Mouse (Mus musculus): Measurements from ENCODE around the gene Atg16l1. TPM values are rescaled to one million over a fixed set of nuclear protein-coding genes. Genes with fewer than 3 reads are reported as not detected.

Gene Atg16l1
- total RNA-seq, 2 experiments from 2014 or later = 35.8 to 36.8 TPM

DNA sequence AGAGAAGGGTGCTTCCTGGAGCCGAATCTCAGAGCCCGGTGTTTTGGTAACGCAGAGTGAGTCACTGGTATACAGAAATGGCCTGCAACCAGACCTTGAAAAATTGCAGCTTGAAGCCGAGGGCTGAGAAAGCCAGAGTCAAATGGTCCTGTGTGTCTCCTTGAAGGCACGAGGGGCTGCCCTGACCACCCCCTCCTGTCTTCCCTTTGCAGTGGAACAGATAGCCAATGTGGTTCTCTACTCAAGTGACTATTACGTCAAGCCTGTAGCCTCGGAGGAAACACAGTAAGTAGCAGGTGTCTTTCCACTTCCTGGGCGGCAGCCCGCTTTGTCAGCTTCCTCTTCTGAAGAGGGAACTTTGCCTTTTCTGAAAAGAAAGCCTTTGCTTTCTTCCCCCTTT, 72.5 kb downstream of the Atg16l1 start:
- no peak for DNase-seq (ENCODE audit: low spot score in 2 of 2)

DNA sequence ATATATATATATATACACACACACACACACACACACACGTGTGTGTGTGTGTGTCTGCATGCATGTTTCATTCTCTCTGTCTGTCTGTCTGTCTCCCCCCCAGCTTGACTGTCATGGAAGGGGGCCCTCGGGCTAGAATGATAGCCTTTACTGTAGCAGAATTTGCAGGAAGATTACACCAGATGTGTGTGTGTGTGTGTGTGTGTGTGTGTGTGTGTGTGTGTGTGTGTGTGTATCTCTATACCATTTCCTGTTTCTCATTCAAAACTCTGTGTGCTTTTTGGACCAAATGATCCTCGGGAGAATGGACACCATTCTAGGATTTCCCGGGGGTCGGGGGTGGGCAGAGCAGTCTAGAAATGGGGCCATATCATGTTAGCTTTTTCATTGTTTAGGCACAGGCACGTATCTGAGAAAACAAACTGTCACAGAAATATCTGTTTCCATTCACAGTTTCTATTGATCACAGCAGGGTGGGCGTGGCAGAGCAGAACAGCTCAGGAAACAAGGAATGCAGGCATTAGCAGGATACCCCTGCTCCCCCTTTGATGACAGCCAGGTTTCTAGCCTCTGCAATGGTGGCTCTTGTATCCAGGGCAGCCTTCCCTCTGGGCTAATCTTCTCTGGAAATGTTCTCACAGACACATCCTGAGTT, 73.4 kb downstream of the Atg16l1 start:
- DNase-seq (ENCODE audit: low spot score in 2 of 2) = no peak

DNA sequence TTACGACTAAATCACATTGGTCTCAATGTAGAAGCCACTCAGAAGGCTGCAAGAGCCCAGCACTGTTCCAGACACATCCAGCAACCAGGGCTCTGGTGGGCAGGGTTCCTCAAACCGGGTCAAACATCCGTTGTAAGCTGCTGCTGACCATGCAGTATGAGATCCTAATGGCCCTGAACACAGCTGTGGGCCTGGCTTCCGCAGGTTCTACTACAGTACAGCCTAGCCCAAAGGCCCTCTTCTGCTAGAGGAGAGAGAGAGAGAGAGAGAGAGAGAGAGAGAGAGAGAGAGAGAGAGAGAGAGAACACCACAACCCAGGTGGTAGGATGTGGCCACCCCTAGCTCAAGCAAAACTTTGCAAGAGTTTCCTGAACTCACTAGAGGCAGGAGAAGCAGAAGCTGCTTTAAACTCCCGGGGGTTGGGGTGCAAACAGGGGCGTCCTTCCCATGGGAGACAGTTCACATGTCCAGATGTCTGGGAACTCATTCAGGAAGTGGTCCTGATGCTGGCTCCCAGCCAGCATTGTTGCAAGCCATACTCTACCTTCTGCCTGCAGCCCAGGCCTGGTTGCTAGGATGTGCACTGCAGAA, 74.0 kb downstream of the Atg16l1 start:
- DNase-seq (ENCODE audit: low spot score in 2 of 2) = no peak

DNA sequence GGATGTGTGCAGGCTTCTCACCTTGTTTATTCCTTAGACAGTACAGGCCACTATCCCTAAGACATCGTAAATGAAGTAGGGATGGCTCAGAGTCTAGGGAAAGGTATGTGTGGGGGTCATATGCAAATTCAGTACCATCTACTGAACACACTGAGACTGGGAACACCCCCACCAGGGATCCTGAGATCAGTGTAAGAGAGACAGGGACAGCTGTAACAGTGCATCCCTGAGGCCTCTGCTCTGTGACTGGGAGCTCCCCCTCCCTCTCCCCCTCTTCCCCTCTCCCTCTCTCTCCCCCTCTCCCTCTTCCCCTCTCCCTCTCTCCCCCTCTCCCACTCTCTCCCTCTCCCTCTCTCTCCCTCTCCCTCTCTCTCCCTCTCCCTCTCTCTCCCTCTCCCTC, 80.8 kb downstream of the Atg16l1 start:
- DNase-seq (ENCODE audit: low spot score in 2 of 2) = no peak

DNA sequence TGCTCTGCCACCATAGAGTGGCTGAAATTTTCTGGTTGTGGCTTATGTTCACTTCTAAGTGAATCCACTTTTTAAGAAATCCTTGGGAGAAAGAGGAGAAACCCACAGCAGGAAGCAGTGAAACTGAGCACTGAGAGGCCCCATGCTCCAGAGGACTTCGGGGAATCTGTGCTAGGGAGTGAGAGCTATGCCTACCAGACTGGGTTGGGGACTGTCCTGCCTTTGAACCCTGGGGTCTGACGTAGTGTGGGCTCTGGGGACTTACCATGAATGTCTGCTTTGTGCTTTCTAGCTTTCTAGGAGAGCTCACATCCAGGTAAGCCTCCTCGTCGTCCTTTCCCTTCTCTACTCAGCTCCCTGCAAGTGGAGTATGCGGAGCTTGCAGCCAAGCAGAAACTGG, 81.3 kb downstream of the Atg16l1 start:
- no peak for DNase-seq (ENCODE audit: low spot score in 2 of 2)

DNA sequence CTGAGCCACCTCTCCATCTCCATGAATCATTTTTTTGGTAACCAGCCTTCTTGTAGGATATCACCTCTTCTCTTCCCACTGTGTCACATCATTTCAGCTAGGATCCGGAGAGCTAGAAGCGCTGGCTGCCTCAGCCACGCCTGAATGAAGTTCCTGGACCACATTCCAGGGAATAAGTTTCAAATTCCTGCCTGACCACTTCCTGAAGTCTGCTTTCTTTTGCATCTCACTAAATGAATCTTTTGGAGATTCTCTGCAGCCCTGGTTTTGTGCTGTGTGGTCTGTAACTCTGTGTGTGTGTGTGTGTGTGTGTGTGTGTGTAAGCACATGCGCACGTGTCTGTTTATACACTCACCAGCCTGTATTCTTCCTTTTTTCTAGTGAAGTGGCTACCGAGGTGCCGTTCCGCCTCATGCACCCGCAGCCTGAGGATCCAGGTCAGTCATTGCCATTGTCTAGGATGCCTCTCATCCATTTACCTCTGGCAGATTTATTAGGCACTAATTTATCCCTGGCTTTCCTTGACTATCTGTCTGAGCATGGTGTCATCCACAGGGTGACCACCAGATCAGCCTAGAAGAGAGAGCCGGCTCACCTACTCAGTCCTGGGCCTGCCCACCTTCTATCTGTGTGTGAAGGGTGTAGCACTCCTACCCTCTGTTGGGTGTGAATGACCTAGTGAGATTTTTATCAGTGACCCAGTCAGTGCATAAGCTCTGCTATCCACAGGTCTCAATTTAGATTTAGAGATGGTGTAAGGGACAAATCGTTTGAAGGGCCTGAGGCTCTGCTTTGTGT, 84.9 kb downstream of the Atg16l1 start:
- DNase-seq (ENCODE audit: low spot score in 2 of 2) = no peak

Other genes with a start within 250 kb of the Atg16l1 start
- not detected for gene Neu2, start 246.0 kb upstream of the Atg16l1 start, total RNA-seq (2021)
- gene Ngef, start 182.0 kb upstream of the Atg16l1 start, total RNA-seq (2021) = under 1 TPM; 0.56 to 0.80 TPM
- 10 to 100 TPM; 15.8 to 29.3 TPM for gene Inpp5d, start 135.6 kb upstream of the Atg16l1 start, total RNA-seq (2021)
- 1 to 10 TPM; 1.3 to 2.4 TPM for gene Sag, start 47.8 kb downstream of the Atg16l1 start, total RNA-seq (2021)
- gene Dgkd, start 97.4 kb downstream of the Atg16l1 start, total RNA-seq (2021) = 10 to 100 TPM; 54.6 to 74.6 TPM